Mouse (Mus musculus): ENCODE data around the gene Palm2.

Gene Palm2

DNA sequence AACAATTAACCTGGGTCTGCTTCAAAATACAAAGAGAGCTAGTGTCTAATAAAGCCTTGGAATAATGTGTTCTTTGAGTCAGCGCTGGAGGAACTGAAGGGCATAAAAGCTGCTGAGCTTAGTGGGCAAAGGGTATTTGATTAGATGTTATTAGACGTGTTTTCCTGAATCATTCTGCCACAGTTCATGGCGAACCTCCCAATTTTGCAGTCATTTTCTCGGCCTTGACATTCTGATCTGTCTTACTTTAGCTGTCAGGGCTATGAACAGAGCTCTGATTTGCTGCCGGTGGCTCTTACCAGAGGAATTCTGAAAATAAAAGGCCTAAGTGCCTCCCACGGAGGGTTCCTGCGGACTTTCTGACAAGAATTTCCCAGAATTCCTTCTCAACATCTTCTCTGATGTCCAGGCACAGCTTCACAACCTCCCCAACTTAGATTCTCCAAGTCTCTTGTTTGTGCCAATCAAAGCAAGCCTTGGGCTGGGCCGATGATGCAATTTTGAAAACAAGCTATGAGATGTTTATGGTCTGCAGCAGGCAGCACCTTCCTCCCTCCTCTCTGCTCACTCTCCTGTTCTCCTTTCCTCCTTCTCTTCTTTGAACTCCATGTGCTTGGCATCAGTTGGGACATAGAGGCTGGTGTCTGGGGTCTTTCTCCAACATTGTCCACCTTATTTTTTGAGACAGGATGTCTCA, 305.0 kb downstream of the Palm2 start:
- DNase-seq (ENCODE audit: extremely low spot score, low read depth, low spot score): peak; percentile 93

DNA sequence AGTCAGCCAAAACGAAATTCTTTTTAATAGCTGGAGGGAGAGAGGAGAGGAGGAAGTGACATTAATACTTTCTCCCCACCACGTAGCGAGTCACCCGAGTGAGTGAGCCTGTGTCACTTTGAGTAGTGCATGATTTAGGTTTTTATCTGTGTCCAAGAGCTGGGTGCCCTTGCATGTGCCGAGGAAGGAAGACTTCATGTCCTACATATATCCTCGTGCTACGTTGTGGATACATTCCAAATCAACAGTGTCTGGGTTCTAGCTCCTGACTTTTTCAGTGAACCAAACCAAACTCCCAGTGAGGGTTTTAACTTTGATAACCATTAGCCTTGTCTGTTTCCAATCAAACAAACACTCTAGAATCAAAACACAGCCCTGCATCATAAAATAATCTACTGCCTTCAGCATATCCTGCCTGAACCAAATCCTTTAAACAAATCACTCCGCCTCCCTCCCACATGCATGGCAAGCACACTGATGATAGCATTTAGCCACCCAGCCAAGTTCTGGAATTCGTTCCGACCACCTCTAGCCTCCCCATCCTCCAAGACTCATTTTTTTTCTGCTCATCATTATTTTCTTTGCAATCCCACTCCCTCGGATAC, 309.4 kb downstream of the Palm2 start:
- DNase-seq (ENCODE audit: extremely low spot score, low read depth, low spot score): no peak

DNA sequence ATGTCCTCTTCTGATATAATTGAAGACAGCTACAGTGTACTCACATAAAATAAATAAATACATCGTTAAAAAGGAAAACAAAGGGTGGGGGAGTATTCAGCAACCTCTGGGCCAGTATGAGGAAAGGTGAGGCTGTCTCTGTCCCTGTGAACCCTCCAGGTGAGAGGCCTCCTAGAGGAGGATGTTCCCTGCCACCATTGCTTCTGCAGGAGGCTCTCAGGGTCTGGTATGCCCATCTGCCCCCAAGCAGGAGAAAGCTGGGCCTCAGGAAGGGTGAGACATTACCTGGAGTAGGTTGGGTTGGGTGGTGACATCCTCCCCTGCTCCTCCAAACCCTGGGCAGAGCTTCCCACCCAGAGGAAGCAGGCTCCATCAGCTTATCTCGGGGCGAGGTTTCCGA, 316.6 kb downstream of the Palm2 start:
- no peak for DNase-seq (ENCODE audit: extremely low spot score, low read depth, low spot score)

DNA sequence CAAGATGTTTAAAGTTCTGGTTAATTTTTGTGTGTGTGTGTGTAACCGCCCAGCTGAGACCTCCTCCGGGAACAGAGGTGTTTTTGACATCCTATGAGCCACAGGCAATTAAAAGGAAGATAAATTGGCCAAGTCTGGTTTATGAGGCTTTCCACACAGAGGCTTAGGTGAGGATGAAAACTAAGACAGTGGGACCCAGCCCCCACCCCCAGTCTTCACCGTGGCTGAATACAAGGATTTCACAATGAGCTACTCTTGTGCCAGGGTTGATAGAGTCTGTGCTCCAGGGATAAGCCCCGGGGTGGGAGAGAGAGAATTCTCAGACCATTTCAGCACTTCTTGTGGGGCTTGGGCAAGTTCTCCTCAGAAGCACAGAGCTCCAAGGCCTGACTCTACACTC, 317.0 kb downstream of the Palm2 start:
- no peak for DNase-seq (ENCODE audit: extremely low spot score, low read depth, low spot score)

GRCm38 (mm10) chr4:57751566-57751965, 317.5 kb downstream of the Palm2 start:
- DNase-seq (ENCODE audit: extremely low spot score, low read depth, low spot score): no peak

DNA sequence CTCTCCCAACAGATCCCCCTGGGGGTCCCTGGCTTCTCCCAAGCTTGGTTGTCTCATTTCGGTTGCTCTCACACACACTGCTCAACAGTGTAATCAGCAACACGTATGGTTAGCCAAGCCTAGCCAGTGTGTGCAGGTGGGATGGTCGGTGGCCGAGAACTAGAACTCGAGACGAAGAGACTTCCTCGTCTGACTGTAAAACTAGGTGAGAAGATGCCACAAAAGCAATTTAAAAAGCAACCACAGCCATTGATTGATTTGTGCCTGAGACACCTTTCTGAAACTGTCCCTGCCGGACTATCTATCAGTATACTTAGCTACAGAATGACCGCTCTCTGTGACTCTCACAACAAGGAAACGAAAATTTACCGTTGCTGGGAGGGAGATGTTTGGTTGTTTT, 321.0 kb downstream of the Palm2 start:
- no peak for DNase-seq (ENCODE audit: extremely low spot score, low read depth, low spot score)

GRCm38 (mm10) chr4:57757997-57758396, 323.9 kb downstream of the Palm2 start:
- DNase-seq (ENCODE audit: extremely low spot score, low read depth, low spot score): no peak

All from hindlimb bud, embryonic 11.5 days (tissue).